Mouse (Mus musculus) spleen, postnatal 4 days (tissue): ENCODE results near the gene Dock1.

Source experiments
- DNase-seq, 2 experiments: peaks; one replicate each; pipeline ENCODE4 v3.0.0; 2022; ENCODE audit warnings: low spot score in 2 of 2

Gene Dock1

GRCm38 (mm10) chr7:135053186-135053715 is 382.8 kb downstream of the Dock1 start:
- DNase-seq: no peak

- DNase-seq: no peak
Measured at GRCm38 (mm10) chr7:135054664-135055063, 384.2 kb downstream of the Dock1 start.

GRCm38 (mm10) chr7:135059071-135059470 is 388.6 kb downstream of the Dock1 start:
- no peak for DNase-seq

GRCm38 (mm10) chr7:135059562-135059961 is 389.1 kb downstream of the Dock1 start:
- no peak for DNase-seq

GRCm38 (mm10) chr7:135063886-135064285 is 393.4 kb downstream of the Dock1 start:
- no peak for DNase-seq

- no peak for DNase-seq
Measured at GRCm38 (mm10) chr7:135065301-135065700, 394.8 kb downstream of the Dock1 start.

GRCm38 (mm10) chr7:135068887-135069286 is 398.4 kb downstream of the Dock1 start:
- DNase-seq: no peak

GRCm38 (mm10) chr7:135076904-135077303 is 406.4 kb downstream of the Dock1 start:
- DNase-seq: no peak

GRCm38 (mm10) chr7:135077340-135077739 is 406.9 kb downstream of the Dock1 start:
- DNase-seq: no peak

GRCm38 (mm10) chr7:135077806-135078205 is 407.4 kb downstream of the Dock1 start:
- no peak for DNase-seq

GRCm38 (mm10) chr7:135083421-135083820 is 413.0 kb downstream of the Dock1 start:
- DNase-seq: no peak

- no peak for DNase-seq
Measured at GRCm38 (mm10) chr7:135084069-135084468, 413.6 kb downstream of the Dock1 start.

GRCm38 (mm10) chr7:135086556-135086955 is 416.1 kb downstream of the Dock1 start:
- no peak for DNase-seq

GRCm38 (mm10) chr7:135089626-135090025 is 419.2 kb downstream of the Dock1 start:
- DNase-seq: no peak

GRCm38 (mm10) chr7:135093851-135094250 is 423.4 kb downstream of the Dock1 start:
- no peak for DNase-seq

GRCm38 (mm10) chr7:135101921-135102320 is 431.5 kb downstream of the Dock1 start:
- DNase-seq: no peak

- no peak for DNase-seq
Measured at GRCm38 (mm10) chr7:135106536-135106935, 436.1 kb downstream of the Dock1 start.

GRCm38 (mm10) chr7:135110307-135110706 is 439.9 kb downstream of the Dock1 start:
- no peak for DNase-seq

- no peak for DNase-seq
Measured at GRCm38 (mm10) chr7:135125296-135126065, 455.0 kb downstream of the Dock1 start.

- DNase-seq: no peak
Measured at GRCm38 (mm10) chr7:135132461-135132860, 462.0 kb downstream of the Dock1 start.

GRCm38 (mm10) chr7:135134619-135135018 is 464.2 kb downstream of the Dock1 start:
- DNase-seq: no peak

GRCm38 (mm10) chr7:135139153-135139612 is 468.7 kb downstream of the Dock1 start:
- no peak for DNase-seq

GRCm38 (mm10) chr7:135144731-135145130 is 474.3 kb downstream of the Dock1 start:
- no peak for DNase-seq
